Mouse (Mus musculus) NIH3T3 (cell line): ENCODE data around the gene Mrpl41.

Experiments
- DNase-seq: peaks from one replicate; pipeline ENCODE4 v3.0.0-alpha.2; 2012; ENCODE audit warnings: low read depth

Mrpl41 gene

DNA sequence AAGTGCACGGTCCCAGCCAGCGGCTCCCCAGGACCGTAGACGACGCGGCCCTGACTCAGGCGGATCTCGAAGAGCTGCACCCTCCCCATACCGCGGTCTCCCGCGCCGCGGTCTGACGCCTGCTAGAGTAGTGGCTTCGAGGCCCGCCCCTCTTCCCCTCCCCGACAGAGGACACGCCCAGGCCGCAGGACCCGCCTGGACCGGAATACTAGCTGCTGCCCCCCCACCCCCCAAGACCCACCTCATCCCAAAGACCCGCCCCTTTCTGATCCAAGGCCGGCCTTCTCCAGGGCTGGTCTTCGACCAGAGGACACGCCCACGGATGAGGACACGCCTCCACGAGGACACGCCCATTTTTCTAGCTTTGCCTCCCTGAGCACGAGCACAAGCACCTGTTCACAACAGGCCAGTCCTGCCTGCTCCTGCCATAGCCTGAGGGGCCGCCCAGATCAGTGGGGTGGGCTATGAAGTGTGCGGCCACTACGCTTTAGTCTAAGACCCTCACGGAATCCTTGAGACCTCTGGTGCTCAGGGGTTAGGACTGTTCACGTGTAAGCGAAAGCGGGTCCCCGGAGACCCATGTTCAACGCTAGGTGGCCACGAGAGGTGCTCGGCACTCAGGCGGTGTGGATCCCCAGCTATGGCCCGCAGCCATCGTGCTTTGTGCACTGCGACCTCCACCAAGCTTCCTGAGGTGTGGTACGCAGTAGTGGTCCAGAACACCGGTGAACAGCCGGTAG lies 39.7 kb downstream of the Mrpl41 start, which contains the start of gene Arrdc1:
Gene Arrdc1 (minus strand): TSS at position 196 of the 740 bp plus-strand sequence.
- DNase-seq = peak; percentile 96

DNA sequence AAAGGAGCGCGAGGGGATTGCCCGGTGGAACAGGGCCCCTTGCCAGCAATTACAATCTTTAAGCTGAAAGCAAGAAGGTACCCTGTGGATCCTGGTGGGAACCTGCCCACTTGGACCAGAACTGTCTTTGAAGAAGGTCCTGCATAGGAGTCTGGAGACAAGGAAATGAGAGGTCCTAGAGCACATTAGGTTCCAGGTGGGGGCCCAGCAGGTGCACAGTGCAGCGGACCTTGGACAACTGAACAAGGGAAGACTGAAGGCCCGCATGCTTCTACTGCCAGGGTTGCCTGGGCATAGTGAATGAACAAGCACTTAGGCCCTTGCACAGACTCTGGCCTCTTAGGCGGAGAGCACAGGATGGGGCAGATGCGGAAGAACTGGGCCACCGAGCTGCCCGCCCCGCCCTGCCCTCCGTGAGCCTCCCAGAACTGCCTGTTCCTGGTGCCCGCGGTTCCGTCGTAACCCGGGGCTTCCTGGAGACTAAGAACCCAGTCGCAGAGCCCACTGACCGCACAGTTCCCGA lies 40.4 kb downstream of the Mrpl41 start:
- DNase-seq = peak; percentile 42

DNA sequence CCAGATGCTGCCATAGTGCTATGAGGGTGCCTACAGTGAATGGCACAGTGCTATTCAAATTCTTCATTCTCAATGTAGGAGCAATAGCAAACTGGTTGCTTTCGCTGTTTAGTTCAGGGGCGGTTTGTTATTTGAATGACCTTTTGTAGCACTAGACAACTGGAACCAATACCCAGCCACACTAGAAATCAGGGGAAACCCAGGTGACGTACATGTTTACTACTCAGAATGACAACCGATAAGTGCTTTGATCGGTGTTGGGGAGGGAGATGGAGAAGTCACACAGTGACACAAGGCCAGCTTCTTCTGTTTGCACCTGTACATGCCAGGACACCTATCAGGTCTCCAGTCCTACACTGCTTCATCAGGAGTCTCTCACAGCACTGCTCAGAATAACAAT lies 45.3 kb downstream of the Mrpl41 start:
- no peak for DNase-seq

DNA sequence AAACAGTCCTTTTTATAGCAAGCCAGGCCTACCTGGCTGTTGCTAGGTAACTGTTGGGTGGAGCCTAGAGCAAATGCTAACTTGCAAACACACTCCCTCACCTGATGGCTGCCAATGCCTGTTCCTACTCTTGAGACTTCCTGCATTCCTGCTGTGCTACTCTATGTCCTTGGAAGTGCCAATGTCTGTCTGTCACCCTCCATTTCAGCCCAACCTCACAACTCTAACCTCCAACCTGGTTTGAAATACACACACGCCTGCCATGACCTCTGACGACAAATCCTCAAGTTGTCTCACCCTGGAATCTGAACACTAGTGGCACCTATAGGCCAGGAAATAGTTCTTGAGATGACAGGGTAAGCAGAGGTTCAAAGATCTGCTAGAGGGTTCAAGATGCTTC lies 45.8 kb downstream of the Mrpl41 start:
- no peak for DNase-seq

DNA sequence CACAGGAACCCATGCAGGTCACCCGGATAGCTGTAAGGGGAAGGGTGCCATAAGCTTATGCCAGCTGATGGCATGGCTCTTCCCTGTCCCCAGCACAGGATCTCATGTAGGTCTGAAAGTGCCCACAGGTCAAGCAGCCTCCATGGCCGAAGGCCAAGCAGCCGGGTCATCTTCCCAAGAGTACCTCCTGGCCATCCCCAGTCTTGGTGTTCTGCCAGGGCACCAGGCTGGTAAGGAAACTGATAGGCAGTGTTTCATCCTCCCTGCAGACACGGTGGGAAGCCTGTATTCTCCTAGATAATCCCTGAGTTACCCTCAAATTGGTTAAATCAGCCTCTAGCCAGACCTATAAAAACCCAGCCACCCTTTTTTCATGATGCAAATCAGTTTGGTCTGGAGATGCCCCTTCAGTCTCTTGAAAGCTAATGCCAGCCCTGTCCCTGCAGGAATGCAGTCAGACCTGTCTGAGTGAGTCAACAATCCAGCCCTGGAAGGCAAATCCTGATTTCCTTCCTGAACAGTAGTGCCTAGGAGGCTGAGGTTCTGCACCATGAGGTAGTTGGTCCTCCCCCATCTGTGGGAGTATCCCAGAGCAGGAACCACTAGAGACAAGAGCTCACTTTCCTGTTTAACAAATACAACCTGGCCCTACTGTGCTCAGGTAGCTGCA lies 47.0 kb downstream of the Mrpl41 start:
- DNase-seq = no peak

DNA sequence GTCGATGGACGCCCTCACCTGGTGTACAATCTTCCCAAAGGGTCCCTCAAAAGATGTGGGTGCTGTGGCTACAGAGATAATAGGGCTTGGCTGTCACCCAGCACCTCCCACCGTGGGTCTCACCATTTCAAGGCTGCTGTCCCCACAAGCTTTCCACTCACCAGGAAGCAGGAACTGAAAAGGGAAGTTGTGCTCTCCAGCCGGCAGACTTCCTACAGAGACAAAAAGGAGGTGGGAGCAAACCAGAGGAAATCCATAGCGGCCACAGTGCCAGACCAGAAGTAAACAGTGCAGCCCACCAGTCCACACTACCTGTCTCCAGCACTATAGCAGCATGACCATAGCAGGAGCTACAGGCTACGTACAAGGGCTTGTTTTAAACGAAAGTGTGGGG lies 47.9 kb downstream of the Mrpl41 start:
- no peak for DNase-seq

DNA sequence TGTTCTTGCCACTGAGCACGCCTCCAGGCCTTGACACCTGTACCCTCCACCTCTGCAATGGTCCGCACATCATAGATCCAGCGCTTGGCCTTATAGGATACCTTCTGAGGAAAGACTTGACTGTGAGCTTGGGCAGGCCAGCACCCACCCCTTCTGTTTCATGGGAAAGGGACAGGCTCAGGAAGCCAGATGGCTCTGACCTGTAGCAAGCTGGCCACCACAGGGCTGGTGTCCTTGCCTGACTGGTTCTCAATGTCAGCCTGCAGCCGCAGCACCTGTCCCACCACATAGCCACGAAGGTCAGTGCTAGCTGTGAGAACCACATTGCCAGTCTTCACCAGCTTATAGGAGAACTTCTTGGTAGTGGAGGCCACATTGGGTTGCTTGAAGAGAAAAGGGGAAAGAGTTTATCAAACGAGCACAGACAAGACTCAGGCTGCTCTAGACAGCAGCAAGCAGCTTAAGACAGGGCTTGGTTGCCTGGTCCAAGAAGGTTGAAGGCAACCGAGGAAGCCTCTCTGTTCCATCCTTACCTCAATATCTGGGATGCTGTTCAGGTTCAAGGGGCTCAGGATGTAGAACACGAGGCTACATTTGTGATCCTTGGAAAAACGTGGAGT lies 48.4 kb downstream of the Mrpl41 start:
- no peak for DNase-seq

DNA sequence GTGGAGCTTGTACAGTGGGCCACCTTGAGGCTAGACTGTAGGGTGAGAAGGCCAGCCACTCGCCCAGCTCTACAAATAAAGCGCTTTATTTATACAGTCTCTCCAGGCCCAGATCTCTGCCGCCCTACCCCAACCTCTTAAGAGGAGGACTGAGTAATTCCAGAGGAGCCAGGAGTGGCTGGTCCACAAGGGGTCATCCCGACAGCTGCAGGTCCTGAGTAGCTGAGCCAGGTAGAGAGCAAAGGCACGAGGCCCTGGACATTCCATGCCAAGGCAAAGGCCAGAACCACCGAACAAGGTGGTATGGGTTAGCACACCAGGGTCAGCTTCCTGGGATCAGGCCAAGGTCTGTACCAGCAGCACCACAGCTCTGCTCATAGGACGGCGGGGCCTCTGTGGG lies 49.6 kb downstream of the Mrpl41 start:
- no peak for DNase-seq
